Mouse (Mus musculus) central nervous system, embryonic 18 days (tissue): Measurements from ENCODE around the gene Angptl7. TPM values are rescaled to one million over a fixed set of nuclear protein-coding genes. Genes with fewer than 3 reads are reported as not detected.

ENCODE experiments used
- polyA plus RNA-seq: library from polyadenylated mRNA; depleted of rRNA; stranded (reverse); fragments of >200 nt; gene quantifications from 2 replicates; pipeline ENCODE4 v1.2.3, GENCODE M21; 2012; rRNA removed

Angptl7 gene
- 0.17 and 0.23 TPM in 2 replicates for polyA plus RNA-seq

DNA sequence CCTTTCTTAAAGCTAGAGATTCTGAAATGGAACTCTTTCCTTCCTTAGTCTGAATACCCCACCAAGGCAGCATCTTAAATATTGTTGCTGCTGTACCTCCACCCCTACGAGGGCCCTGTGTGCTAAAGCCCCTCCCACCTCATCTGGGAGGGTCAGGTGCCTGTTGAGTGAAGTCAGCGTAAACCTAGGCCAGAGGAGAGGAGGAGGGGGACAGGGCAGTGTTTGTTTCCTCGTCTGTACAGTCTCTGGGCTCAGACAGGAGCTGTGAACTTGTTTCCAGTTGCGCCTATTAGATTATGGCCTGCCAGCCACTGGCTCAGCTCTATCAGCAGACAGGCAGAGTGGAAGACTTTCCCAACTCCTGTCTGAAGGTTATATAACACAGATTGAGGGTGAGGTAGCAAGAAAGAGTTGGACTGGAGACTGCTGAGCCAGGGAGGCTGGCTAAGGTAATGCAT lies at the start of gene Angptl7:
Gene Angptl7, minus strand, starts transcription at position 51 of the 458 bp plus-strand sequence.

DNA sequence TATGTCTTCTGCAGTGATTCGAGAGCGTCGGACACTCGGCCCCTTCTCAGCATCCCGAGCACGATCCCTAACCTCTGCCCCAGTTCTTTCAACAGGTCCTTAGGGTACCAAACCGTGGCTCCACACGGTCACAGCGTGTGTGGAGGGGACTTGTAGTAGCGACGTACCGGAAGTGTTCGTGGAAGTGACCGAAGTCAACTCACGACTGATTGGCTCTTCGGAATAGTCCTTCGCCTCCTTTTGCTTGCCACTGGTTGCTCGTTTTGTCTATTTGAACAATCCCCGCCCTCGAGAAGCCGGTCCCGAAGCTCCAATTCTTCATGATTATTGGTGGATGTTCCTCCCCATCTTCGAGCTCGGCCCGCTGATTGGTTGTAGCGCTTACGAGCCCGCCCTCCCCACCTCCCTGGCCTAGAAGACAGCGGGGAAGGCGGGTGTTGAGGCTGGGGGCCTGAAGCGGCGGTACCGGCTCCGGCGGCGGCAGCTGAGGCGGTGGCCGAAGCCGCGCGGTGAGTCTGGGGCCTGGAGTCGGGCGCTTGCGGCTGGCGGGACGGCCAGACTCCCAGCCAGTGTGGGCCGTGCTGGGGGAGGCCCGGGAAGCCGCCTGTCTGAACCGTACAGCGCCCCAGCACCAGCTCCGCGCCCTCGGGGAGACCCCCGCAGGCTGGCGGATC lies 51.9 kb downstream of the Angptl7 start, which contains the start of gene Mtor:
Gene Mtor, plus strand, starts transcription at position 433 of the 674 bp plus-strand sequence.

Other genes starting within 250 kb of the Angptl7 start
- gene Disp3, start 212.5 kb downstream of the Angptl7 start, polyA plus RNA-seq: 13.1 and 13.7 TPM in 2 replicates
- gene Ubiad1, start 55.7 kb downstream of the Angptl7 start, polyA plus RNA-seq: 12.3 and 12.4 TPM in 2 replicates
- 28.3 and 29.1 TPM in 2 replicates for gene Mtor, start 51.8 kb downstream of the Angptl7 start, polyA plus RNA-seq
- gene Exosc10, start 58.0 kb upstream of the Angptl7 start, polyA plus RNA-seq: 62.4 and 64.4 TPM in 2 replicates
- 109 and 120 TPM in 2 replicates for gene Srm, start 91.0 kb upstream of the Angptl7 start, polyA plus RNA-seq
- gene Masp2, start 102.1 kb upstream of the Angptl7 start, polyA plus RNA-seq: 2.0 and 2.4 TPM in 2 replicates
- gene Tardbp, start 126.6 kb upstream of the Angptl7 start, polyA plus RNA-seq: 449 and 471 TPM in 2 replicates
- not detected in 2 replicates for gene Gm572, start 142.9 kb upstream of the Angptl7 start, polyA plus RNA-seq